Mouse (Mus musculus) limb, embryonic 14.5 days (tissue): ENCODE data around the gene Kpna2. TPM values are rescaled to one million over a fixed set of nuclear protein-coding genes. Genes with fewer than 3 reads are reported as not detected.
"Not testable (repeated sequence)": the region's sequence is repeated elsewhere in the genome, so short reads cannot be mapped to it uniquely, and the experiment has no call there.

Experiments
- ATAC-seq: fragments of 200-750 bp; cut with Nextera tagmentation; 2 replicates; pipeline ENCODE4 v1.8.0; 2017; ENCODE audit warnings: low read depth, moderate number of reproducible peaks, moderate TSS enrichment; ENCODE audit not compliant: low FRiP score
- DNase-seq: peaks from one replicate; pipeline ENCODE4 v3.0.0-alpha.2; 2015; ENCODE audit warnings: low spot score
- H3K27ac ChIP-seq: fragments of 300-500 bp; sonication (generic); replicated peaks from 2 replicates; pipeline ENCODE4 v1.5.1; 2014; ENCODE audit warnings: low read depth, mild to moderate bottlenecking, low read length, moderate library complexity, mixed read lengths
- H3K27me3 ChIP-seq: fragments of 300-500 bp; sonication (generic); 2 replicates; pipeline ENCODE4 v1.6.1; 2014; ENCODE audit warnings: low read length, mixed read lengths; ENCODE audit not compliant: control insufficient read depth, insufficient read depth
- H3K36me3 ChIP-seq: fragments of 300-500 bp; sonication (generic); 2 replicates; pipeline ENCODE4 v1.6.1; 2014; ENCODE audit warnings: mild to moderate bottlenecking, low read length, moderate library complexity, mixed read lengths; ENCODE audit not compliant: control insufficient read depth, insufficient read depth
- H3K4me1 ChIP-seq: fragments of 300-500 bp; sonication (generic); 2 replicates; pipeline ENCODE4 v1.6.1; 2014; ENCODE audit warnings: antibody characterized with exemption, low read length, mixed read lengths; ENCODE audit not compliant: control insufficient read depth, insufficient read depth
- H3K4me2 ChIP-seq: fragments of 300-500 bp; sonication (generic); replicated peaks from 2 replicates; pipeline ENCODE4 v1.6.1; 2014; ENCODE audit warnings: low read depth, mild to moderate bottlenecking, low read length, moderate library complexity; ENCODE audit not compliant: severe bottlenecking
- H3K4me3 ChIP-seq: fragments of 300-500 bp; sonication (generic); replicated peaks from 2 replicates; pipeline ENCODE4 v1.5.1; 2014; ENCODE audit warnings: low read length
- H3K9ac ChIP-seq: fragments of 300-500 bp; sonication (generic); 2 replicates; pipeline ENCODE4 v1.6.1; 2014; ENCODE audit warnings: mild to moderate bottlenecking, low read depth, low read length, moderate library complexity; ENCODE audit not compliant: severe bottlenecking
- H3K9me3 ChIP-seq: fragments of 300-500 bp; sonication (generic); 2 replicates; pipeline ENCODE4 v1.6.1; 2016; ENCODE audit warnings: low read length; ENCODE audit not compliant: control insufficient read depth
- POLR2A ChIP-seq: fragments of 200-500 bp; IDR thresholded peaks from 2 replicates; pipeline ENCODE4 v1.8.0; 2012; ENCODE audit warnings: inconsistent platforms, mild to moderate bottlenecking, moderate library complexity, borderline replicate concordance; ENCODE audit not compliant: insufficient read depth, insufficient read length; ENCODE audit errors: extremely low read depth
- WGBS: fragments of 180-500 bp; shearing (Covaris S2); extraction: QIAGEN DNeasy Blood & Tissue Kit; methylation state at CpG from one replicate; pipeline ENCODE4 v1.1.7; 2014; 5-methylcytosine and 5-hydroxymethylcytosine counted together
- polyA plus RNA-seq, 2 experiments: library from polyadenylated mRNA; depleted of rRNA in 1 of 2; stranded (reverse) in 1 of 2; unstranded in 1 of 2; fragments of >200 nt; fragmentation: Nextera tagmentation in 1 of 2; extraction: Ambion mirVana in 1 of 2; gene quantifications; 2 replicates each; pipeline versions ENCODE4 v1.2.1 to v1.2.3; 2012 to 2014

Kpna2 gene
- polyA plus RNA-seq, 2 experiments = 224 to 291 TPM

DNA sequence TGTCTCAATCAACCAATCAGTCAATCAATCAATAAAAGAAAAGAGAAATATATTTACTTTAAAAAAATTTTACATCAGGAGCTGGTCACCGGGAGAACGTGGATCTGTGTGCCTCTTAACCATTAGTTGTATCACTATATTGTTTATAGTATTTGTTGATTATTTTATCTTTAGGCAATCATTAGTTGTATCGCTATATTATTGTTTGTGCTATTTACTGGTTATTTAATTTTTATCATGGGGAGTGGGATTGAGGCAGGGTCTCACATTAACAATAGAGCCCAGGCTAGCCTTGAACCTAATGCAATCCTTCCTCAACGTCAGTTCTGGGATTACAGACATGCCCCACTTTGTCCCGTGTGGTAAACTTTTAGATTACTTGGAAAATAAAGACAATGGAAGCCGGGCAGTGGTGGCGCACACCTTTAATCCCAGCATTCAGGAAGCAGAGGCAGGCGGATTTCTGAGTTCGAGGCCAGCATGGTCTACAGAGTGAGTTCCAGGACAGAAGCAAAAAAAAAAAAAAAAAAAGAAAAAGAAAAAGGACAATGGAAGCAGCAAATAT, 690 bp upstream of the Kpna2 start:
- Histone ChIP-seq H3K4me2 (peak overlapping the region; percentile 69), H3K36me3 (peaks cover 20% of the 10 kb centered on the region), H3K27me3 (no peaks in the 10 kb centered on the region), H3K4me1 (no peaks in the 10 kb centered on the region), H3K9me3 (no peaks in the 10 kb centered on the region), H3K9ac (peak overlapping the region; percentile 58; the same call in 1 of the 2 replicates), H3K27ac (peak overlapping the region; percentile 73), H3K4me3 (peak overlapping the region; percentile 96)
- no peak for DNase-seq
- no peak for ATAC-seq
- TF ChIP-seq POLR2A = no peak
- 82% methylated on average over 9 of the region's 9 CpGs for WGBS

DNA sequence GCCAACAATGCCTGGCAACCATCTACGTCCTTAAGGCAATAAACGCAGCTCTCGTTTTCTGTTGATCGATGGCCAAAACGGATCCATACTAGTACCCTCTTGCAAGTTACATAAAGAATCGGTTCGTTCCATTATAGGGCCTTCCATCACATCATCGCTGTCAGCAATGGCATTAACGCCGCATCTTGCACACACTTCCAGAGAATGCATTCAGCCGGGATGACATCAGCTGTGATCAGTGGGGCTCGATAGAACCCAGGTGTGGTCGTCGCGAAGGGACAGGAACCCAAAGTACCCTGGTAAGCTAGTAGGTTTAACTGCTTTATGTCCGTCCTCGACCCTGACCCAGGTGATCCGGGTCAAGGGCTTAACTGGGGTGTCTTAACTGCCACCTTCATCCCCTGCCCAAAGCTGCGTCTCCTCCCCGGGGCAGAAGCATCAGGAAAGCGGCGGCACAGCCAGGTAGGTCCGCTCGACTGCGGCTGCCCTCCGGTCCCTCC, 640 bp downstream of the Kpna2 start:
- ATAC-seq = no peak; the same call in 1 of the 2 replicates
- DNase-seq = peak; percentile 29
- H3K4me3 ChIP-seq = peak overlapping the region; percentile 96
- H3K9me3 ChIP-seq = no peaks in the 10 kb centered on the region
- no peaks in the 10 kb centered on the region for H3K27me3 ChIP-seq
- H3K4me2 ChIP-seq = peak overlapping the region; percentile 69
- peak overlapping the region; percentile 83 for H3K27ac ChIP-seq
- H3K36me3 ChIP-seq = peaks cover 32% of the 10 kb centered on the region
- under 1% methylated on average over 26 of the region's 26 CpGs for WGBS
- no peak for TF ChIP-seq POLR2A
- H3K4me1 ChIP-seq = no peaks in the 10 kb centered on the region
- H3K9ac ChIP-seq = peak overlapping the region; percentile 81

DNA sequence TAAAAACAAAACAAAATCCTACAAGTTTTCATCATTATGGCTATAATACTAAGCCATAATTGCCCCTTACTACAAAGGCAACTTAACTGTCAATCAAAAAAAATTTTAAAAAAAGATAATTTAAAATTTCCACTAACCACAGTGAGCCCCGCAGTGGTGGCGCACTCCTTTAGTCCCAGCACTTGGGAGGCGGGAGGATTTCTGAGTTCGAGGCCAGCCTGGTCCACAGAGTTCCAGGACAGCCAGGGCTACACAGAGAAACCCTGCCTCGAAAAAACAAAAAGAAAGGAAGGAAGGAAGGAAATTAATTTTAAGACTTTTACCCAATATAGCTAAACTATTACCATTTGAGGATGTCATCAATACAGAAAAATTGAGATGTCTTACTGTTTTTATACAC, 1.4 kb downstream of the Kpna2 start:
- ATAC-seq (no peak), DNase-seq (no peak)
- Histone ChIP-seq H3K27ac (no peak overlapping the region), H3K4me1 (no peaks in the 10 kb centered on the region), H3K36me3 (peaks cover 33% of the 10 kb centered on the region), H3K9ac (peak overlapping the region; percentile 81), H3K9me3 (no peaks in the 10 kb centered on the region), H3K4me3 (peak overlapping the region; percentile 96), H3K27me3 (no peaks in the 10 kb centered on the region), H3K4me2 (peak overlapping the region; percentile 69)
- 20% methylated on average over 5 of the region's 5 CpGs for WGBS
- TF ChIP-seq POLR2A = no peak

DNA sequence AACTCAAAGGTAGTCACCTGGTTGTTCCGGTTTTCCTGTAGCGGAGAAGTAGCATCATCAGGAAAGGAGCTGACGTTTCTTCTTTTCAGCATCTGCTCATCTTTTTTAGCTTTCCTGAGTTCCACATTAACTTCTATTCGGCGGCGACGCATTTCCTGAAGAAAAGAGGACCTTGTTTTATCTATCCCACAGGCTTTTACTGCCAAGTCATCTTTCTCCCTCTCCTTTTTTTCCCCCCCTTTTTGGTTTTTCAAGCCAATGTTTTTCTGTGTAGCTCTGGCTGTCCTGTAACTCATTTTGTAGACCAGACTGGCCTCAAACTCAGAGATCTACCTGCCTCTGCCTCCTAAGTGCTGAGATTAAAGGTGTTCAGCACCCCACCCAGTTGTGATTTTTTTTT, 2.8 kb downstream of the Kpna2 start:
- not testable (repeated sequence) for H3K9me3 ChIP-seq, H3K9ac ChIP-seq, H3K27ac ChIP-seq, DNase-seq, H3K4me3 ChIP-seq, ATAC-seq, H3K27me3 ChIP-seq, H3K4me1 ChIP-seq
- H3K36me3 ChIP-seq = peaks cover 43% of the 10 kb centered on the region
- 94% methylated on average over 7 of the region's 7 CpGs for WGBS
- 0 out of 2 replicates have a peak overlapping the region, but pooled peaks have one; percentile 69 for H3K4me2 ChIP-seq

DNA sequence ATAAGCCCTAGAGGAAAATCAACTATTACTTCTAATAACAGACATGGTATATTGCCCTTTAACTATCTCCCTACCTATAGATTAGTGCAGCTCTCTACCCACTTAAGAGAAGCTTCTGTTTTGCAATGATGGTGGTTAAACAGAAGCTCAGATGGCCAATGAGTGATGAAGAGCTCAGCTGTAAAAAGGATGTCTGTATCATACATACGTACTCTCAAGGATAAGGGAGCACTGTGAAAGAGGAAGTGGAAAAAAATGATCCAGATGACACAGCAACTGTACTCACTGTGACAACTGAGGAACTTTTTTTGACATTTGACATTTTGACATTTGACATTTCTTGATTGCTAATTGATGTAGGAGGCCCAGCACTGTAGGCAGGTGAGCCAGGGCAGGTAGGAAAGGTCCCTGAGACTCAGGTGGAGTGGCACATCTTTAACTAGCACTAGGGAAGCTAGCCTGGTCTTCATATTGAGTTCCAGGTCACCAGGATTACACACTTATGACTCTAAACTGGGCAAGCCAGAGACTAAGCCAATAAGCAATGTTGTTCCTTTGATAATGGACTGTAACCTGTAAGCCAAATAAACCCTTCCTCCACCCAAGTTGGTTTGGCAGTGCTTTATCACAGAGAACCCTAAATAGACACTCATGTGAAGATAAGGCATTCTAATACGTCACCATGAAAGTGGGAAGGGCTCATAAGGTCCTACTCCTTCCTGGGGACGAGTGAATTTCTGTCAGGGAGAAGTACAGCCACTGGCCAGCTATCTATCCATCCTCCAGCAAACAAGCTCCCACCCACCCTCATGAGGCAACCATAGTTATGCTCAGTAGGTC, 4.9 kb downstream of the Kpna2 start:
- no peak for ATAC-seq
- Histone ChIP-seq H3K9me3 (no peaks in the 10 kb centered on the region), H3K9ac (no peak overlapping the region), H3K4me3 (no peak overlapping the region), H3K4me2 (no peak overlapping the region), H3K27ac (no peak overlapping the region), H3K36me3 (peaks cover 63% of the 10 kb centered on the region), H3K4me1 (no peaks in the 10 kb centered on the region), H3K27me3 (no peaks in the 10 kb centered on the region)
- no peak for TF ChIP-seq POLR2A
- DNase-seq = no peak
- 81% methylated on average over 3 of the region's 3 CpGs for WGBS
